Mouse (Mus musculus): ENCODE measurements at regions not wholly inside any gene's neighbourhood (a gene's known extent, or its start where the extent isn't known, plus 50 kb on each side); places are given as distances from the start of the nearest gene placed in this dataset.

GRCm38 (mm10) chr17:88195893-88196292 is 130.8 kb upstream of the Fbxo11 start:
- intact Hi-C loops (cut with DNase I): no loop called here
- WGBS: 85% methylated on average over 6 of the region's 6 CpGs
- DNase-seq: no peak
- H3K27me3 ChIP-seq (ENCODE audit: control insufficient read depth, insufficient read depth, low read length): no peaks in the 10 kb centered on the region
- TF ChIP-seq POLR2A (IDR thresholded peaks at IDR 0.05; ENCODE audit: insufficient read depth, low read depth, low read length): no peak
- no peak for TF ChIP-seq CTCF (IDR thresholded peaks at IDR 0.05)
- TF ChIP-seq EP300 (IDR thresholded peaks at IDR 0.05; ENCODE audit: insufficient read depth, low read depth, low read length): no peak
- no peak overlapping the region for H3K9ac ChIP-seq (ENCODE audit: low read depth, low read length)
- no peak overlapping the region for H3K4me3 ChIP-seq
- no peak overlapping the region for H3K27ac ChIP-seq
- no peaks in the 10 kb centered on the region for H3K4me1 ChIP-seq (ENCODE audit: control insufficient read depth, insufficient read depth, low read length)
- H3K36me3 ChIP-seq (ENCODE audit: control insufficient read depth, insufficient read depth, low read length): no peaks in the 10 kb centered on the region
- no peaks in the 10 kb centered on the region for H3K79me2 ChIP-seq (replicated peaks; ENCODE audit: control insufficient read depth, insufficient read depth, low read length)

GRCm38 (mm10) chr17:88196322-88196721 is 131.2 kb upstream of the Fbxo11 start:
- Histone ChIP-seq H3K4me3 (no peak overlapping the region), H3K4me1 (ENCODE audit: control insufficient read depth, insufficient read depth, low read length) (no peaks in the 10 kb centered on the region), H3K27me3 (ENCODE audit: control insufficient read depth, insufficient read depth, low read length) (no peaks in the 10 kb centered on the region), H3K36me3 (ENCODE audit: control insufficient read depth, insufficient read depth, low read length) (no peaks in the 10 kb centered on the region), H3K27ac (no peak overlapping the region), H3K79me2 (replicated peaks; ENCODE audit: control insufficient read depth, insufficient read depth, low read length) (no peaks in the 10 kb centered on the region), H3K9ac (ENCODE audit: low read depth, low read length) (no peak overlapping the region)
- 82% methylated on average over 1 of the region's 1 CpGs for WGBS
- TF ChIP-seq POLR2A (IDR thresholded peaks at IDR 0.05; ENCODE audit: insufficient read depth, low read depth, low read length): no peak
- no peak for TF ChIP-seq EP300 (IDR thresholded peaks at IDR 0.05; ENCODE audit: insufficient read depth, low read depth, low read length)
- no peak for TF ChIP-seq CTCF (IDR thresholded peaks at IDR 0.05)
- DNase-seq: no peak
- intact Hi-C loops (cut with DNase I): no loop called here

DNA sequence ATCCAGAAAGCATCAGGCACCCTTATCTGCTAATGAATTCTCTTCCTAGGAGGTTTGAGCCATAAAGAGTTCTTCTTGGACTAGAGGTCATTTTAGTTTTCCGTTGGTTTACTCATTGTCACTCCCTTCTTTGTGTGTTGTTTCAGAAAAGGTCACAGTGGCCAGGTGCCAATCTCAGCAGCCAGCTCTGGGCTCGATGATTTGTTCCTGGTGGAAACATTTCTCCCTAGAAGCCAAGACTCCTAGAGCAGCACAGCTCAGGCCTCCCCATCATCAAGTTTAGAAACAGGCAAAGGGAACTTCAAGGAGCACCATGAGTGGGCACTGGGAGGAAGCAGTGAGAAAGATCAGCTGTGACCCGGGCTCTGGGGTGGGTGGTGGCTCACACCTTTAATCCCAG is 132.3 kb upstream of the Fbxo11 start:
- no peak for DNase-seq

DNA sequence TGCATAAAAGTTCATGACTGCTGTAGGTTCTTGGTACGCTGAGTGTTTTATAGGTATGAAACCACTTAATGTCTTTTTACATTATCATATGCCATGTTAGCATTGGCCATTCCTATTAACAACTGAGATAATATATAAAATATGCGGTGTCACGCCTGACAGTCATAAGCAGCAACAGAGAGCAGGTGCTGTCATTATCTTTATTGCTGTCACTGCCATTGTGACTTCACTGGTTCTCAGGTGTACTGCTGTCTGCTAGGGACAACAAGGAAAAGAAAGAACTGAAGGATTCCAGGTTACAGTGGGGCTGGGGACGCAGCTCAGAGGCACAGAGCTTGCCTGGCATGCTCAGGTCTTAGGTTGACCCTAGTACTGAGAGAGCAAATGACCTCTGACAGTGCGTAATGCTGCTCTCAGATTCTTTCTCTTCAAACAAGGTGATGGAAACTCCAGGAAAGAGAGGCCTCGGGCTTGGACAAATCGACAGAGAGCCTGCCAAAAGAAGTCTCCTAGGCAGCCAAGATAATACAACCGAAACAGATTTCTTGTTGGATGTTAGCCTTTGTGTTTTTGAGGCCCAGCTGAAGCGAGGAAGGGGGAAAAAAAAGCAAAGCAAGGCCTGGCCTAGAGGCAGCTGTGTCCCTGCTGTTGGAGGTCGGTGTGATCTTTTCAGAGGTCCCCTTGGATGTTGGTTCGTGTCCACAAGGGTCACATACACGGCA is 136.3 kb upstream of the Fbxo11 start:
- 71% methylated on average over 12 of the region's 12 CpGs for WGBS

More for the DNA sequence above, 132.3 kb upstream of the Fbxo11 start:
- Histone ChIP-seq H3K79me2 (replicated peaks; ENCODE audit: control insufficient read depth, insufficient read depth, low read length) (no peaks in the 10 kb centered on the region), H3K9ac (ENCODE audit: low read depth, low read length) (no peak overlapping the region), H3K27ac (no peak overlapping the region), H3K36me3 (ENCODE audit: control insufficient read depth, insufficient read depth, low read length) (no peaks in the 10 kb centered on the region), H3K4me3 (no peak overlapping the region), H3K4me1 (ENCODE audit: control insufficient read depth, insufficient read depth, low read length) (0 out of 2 replicates have a peak, but pooled peaks cover 3% of the 10 kb centered on the region), H3K27me3 (ENCODE audit: control insufficient read depth, insufficient read depth, low read length) (no peaks in the 10 kb centered on the region)
- TF ChIP-seq CTCF (IDR thresholded peaks at IDR 0.05) (no peak), POLR2A (IDR thresholded peaks at IDR 0.05; ENCODE audit: insufficient read depth, low read depth, low read length) (no peak)
- 24% methylated on average over 3 of the region's 3 CpGs for WGBS
- intact Hi-C loops (cut with DNase I): no loop called here

DNA sequence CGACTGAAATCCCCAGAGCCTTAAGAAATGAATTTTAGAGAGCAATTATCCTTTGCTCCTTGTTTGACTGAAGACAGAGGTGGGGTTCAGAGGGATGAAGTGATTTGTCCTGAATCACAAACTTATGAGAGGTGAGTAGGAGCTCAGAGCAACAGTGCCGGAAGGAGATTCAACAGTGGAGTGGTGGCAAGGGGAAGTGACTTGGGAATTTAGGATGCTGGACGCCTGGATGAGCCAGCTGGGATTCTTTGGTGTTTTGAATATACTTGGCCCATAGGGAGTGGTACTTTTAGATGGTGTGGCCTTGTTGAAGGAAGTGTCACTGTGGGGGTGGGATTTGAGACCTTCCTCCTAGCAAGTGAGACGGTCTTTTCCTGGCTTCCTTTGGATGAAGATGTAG is 137.1 kb upstream of the Fbxo11 start:
- no peak for DNase-seq
- no peak overlapping the region for H3K4me3 ChIP-seq
- H3K27ac ChIP-seq: no peak overlapping the region
- intact Hi-C loops (cut with DNase I): no loop called here
- H3K27me3 ChIP-seq (ENCODE audit: control insufficient read depth, insufficient read depth, low read length): no peaks in the 10 kb centered on the region
- H3K36me3 ChIP-seq (ENCODE audit: control insufficient read depth, insufficient read depth, low read length): no peaks in the 10 kb centered on the region
- H3K4me1 ChIP-seq (ENCODE audit: control insufficient read depth, insufficient read depth, low read length): 0 out of 2 replicates have a peak, but pooled peaks cover 3% of the 10 kb centered on the region
- H3K79me2 ChIP-seq (replicated peaks; ENCODE audit: control insufficient read depth, insufficient read depth, low read length): no peaks in the 10 kb centered on the region
- 70% methylated on average over 4 of the region's 4 CpGs for WGBS
- no peak for TF ChIP-seq EP300 (IDR thresholded peaks at IDR 0.05; ENCODE audit: insufficient read depth, low read depth, low read length)
- no peak for TF ChIP-seq CTCF (IDR thresholded peaks at IDR 0.05)
- TF ChIP-seq POLR2A (IDR thresholded peaks at IDR 0.05; ENCODE audit: insufficient read depth, low read depth, low read length): no peak
- no peak overlapping the region for H3K9ac ChIP-seq (ENCODE audit: low read depth, low read length)

More for the DNA sequence above, 136.3 kb upstream of the Fbxo11 start:
- no peaks in the 10 kb centered on the region for H3K79me2 ChIP-seq (replicated peaks; ENCODE audit: control insufficient read depth, insufficient read depth, low read length)
- no peaks in the 10 kb centered on the region for H3K36me3 ChIP-seq (ENCODE audit: control insufficient read depth, insufficient read depth, low read length)
- H3K27me3 ChIP-seq (ENCODE audit: control insufficient read depth, insufficient read depth, low read length): no peaks in the 10 kb centered on the region
- no peak overlapping the region for H3K9ac ChIP-seq (ENCODE audit: low read depth, low read length)
- DNase-seq: no peak
- no peak overlapping the region for H3K4me3 ChIP-seq
- H3K4me1 ChIP-seq (ENCODE audit: control insufficient read depth, insufficient read depth, low read length): 0 out of 2 replicates have a peak, but pooled peaks cover 3% of the 10 kb centered on the region
- no peak overlapping the region for H3K27ac ChIP-seq
- intact Hi-C loops (cut with DNase I): no loop called here
- TF ChIP-seq EP300 (IDR thresholded peaks at IDR 0.05; ENCODE audit: insufficient read depth, low read depth, low read length) (no peak), POLR2A (IDR thresholded peaks at IDR 0.05; ENCODE audit: insufficient read depth, low read depth, low read length) (no peak), CTCF (IDR thresholded peaks at IDR 0.05) (no peak)

- WGBS: 52% methylated on average over 1 of the region's 1 CpGs
These were observed 144.5 kb upstream of the Fbxo11 start for GRCm38 (mm10) chr17:88209565-88209964.

More at GRCm38 (mm10) chr17:88209565-88209964, 144.5 kb upstream of the Fbxo11 start:
- intact Hi-C loops (cut with DNase I): no loop called here
- Histone ChIP-seq H3K36me3 (ENCODE audit: control insufficient read depth, insufficient read depth, low read length) (no peaks in the 10 kb centered on the region), H3K27me3 (ENCODE audit: control insufficient read depth, insufficient read depth, low read length) (no peaks in the 10 kb centered on the region), H3K4me1 (ENCODE audit: control insufficient read depth, insufficient read depth, low read length) (peaks cover 1% of the 10 kb centered on the region; the same call in 1 of the 2 replicates), H3K27ac (no peak overlapping the region), H3K79me2 (replicated peaks; ENCODE audit: control insufficient read depth, insufficient read depth, low read length) (no peaks in the 10 kb centered on the region), H3K4me3 (no peak overlapping the region), H3K9ac (ENCODE audit: low read depth, low read length) (no peak overlapping the region)
- TF ChIP-seq POLR2A (IDR thresholded peaks at IDR 0.05; ENCODE audit: insufficient read depth, low read depth, low read length) (no peak), CTCF (IDR thresholded peaks at IDR 0.05) (no peak), EP300 (IDR thresholded peaks at IDR 0.05; ENCODE audit: insufficient read depth, low read depth, low read length) (no peak)
- no peak for DNase-seq
